Mouse (Mus musculus): Measurements from ENCODE around the gene Atoh7.
"Not testable (repeated sequence)": the region's sequence is repeated elsewhere in the genome, so short reads cannot be mapped to it uniquely, and the experiment has no call there.

Gene Atoh7

GRCm38 (mm10) chr10:63099521-63099920 lies at the start of gene Atoh7:
Gene Atoh7 (plus strand): TSS chr10:63099651.
- DNase-seq (ENCODE audit: inconsistent age in 2 of 2, low spot score in 1 of 2): no peak

GRCm38 (mm10) chr10:63051267-63051666 lies 48.2 kb upstream of the Atoh7 start:
- no peak for DNase-seq (ENCODE audit: inconsistent age in 2 of 2, low spot score in 1 of 2)

DNA sequence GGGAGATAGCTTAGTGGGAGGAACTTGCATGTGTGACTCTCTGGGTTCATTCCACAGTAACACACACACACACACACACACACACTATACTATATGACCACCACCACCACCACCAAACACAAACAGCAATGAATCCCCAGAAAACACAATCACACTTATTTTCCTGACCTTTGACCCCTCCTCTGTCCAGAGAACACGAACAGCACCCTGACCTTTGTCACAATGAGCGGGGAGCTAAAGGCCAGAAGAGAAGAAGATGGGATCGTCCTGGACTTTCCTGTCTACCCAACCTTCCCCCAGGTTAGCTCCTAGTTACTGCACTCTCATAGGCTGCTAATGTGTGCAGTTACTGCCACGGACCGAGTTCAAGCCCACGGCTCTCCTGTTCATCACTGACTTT lies 47.4 kb upstream of the Atoh7 start:
- DNase-seq (ENCODE audit: inconsistent age in 2 of 2, low spot score in 1 of 2): no peak

DNA sequence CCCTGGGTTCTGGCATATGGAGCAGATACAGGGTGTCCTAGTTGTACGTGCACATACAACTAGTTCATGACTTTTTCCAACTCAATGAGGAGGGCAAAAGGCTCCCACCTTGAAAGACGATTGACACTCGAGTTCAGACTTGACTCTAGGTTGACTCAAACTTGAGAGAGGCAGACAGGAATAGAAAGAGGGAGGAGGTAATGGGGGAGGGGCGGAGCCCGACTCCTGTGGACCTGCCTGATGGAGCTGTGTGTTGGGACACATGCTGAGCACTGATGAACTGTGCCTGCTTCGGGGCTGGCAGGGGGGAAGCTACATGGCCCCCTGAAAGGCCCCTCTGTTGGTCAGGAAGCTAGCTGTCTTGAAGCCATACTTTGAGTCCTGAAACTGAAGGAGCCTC lies 46.4 kb upstream of the Atoh7 start:
- DNase-seq (ENCODE audit: inconsistent age in 2 of 2, low spot score in 1 of 2): peak in 1 of 2 experiments; percentile 36

DNA sequence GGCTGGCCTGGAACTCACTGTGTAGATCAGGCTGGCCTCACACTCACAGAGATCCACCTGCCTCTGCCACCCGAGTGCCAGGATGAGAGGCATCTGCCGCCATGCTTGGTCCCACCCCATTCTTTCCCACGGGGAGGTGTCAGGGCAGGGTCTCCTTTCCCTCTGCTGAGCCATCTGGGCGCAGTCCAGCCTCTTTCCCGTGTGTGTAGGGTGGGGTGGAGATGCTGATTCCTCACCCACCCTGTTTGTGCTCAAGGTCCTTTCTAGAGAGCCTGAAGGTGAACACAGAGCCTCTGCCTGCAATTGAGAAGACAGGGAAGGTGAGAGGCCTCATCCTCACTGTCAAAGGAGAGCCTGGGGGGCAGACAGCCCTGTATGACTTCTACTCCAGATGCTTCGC lies 45.4 kb upstream of the Atoh7 start:
- DNase-seq (ENCODE audit: inconsistent age in 2 of 2, low spot score in 1 of 2): not testable (repeated sequence)

DNA sequence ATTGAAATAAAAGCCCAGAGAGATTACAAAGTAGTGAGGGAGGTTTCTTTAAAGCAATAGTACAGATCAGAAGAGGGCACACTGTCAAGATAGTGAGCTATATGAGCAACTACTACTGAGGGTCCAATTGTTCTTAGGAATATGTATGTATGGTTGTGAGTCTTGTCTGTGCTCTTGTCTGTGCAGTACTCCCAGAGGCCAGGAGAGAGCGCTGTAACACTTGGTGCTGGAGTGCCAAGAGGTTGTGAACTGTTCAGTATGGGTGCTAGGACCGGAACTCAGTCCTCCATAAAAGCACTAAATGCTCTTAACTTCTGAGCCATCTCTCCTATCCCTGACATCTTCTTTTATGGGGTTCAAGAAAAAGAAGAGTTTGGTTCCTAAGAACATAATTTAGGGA lies 44.9 kb upstream of the Atoh7 start:
- no peak for DNase-seq (ENCODE audit: inconsistent age in 2 of 2, low spot score in 1 of 2)

DNA sequence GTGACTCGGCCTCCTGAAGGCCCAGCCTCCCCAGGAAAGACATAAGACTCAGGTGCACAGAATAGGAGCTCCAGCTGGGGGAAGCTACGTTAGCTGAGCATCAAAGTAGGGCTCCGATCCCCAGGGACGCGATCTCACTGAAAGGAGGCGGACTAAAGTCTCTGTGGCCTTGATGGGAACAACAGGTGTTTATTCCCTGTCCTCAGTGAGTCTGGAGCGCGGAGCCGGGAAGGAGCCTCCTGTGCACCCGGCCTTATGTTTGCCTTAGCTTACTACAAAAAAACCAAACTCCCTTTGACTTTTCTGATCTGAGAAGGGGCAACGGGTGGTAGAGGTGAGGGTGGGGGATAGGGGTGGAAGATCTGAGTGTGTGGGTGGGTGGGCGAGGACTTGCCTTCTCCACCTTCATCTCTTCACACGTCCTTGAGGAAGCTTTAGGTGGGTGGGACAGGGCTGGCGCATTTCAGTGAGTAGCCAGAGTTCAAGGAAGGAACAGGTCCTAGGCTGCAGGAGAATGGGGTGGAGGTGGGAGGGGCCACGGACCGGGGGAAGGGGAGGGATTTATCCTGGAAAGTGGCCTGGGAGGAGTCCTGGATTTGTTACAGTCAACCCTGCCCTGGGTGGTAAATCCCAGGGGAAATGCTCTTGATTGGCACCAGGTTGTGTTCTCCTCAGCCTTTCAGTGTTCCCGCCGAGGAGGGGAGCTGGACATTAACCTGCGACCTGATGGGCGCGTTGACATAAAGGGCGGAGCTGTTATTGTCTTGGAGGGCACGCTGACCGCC lies 42.3 kb upstream of the Atoh7 start:
- peak; percentile 38 to 73 for DNase-seq (ENCODE audit: inconsistent age in 2 of 2, low spot score in 1 of 2)

GRCm38 (mm10) chr10:63059862-63060261 lies 39.6 kb upstream of the Atoh7 start, which contains the start of gene Pbld1:
Gene Pbld1 (plus strand): TSS chr10:63060162.
- DNase-seq (ENCODE audit: inconsistent age in 2 of 2, low spot score in 1 of 2): no peak

GRCm38 (mm10) chr10:63060406-63060805 lies 39.0 kb upstream of the Atoh7 start:
- peak; percentile 42 to 81 for DNase-seq (ENCODE audit: inconsistent age in 2 of 2, low spot score in 1 of 2)

DNA sequence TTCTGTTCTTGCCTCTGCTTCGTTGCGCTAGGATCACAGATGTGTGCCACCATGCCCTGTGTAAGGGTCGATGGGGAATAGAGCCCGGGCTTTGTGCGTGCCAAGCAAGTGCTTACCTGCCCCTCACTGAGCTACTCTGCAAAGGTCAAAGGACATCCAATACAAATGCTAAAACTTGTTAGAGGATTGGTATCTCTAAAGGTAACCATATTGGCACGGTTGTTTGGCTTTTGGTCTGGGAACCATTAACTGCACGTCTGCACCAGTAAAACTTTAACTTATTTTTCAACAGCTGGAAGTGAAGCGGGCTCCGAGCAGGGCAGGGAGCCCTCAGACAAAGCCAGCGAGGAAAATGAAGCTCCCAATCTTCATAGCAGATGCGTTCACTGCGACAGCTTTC lies 38.2 kb upstream of the Atoh7 start:
- DNase-seq (ENCODE audit: inconsistent age in 2 of 2, low spot score in 1 of 2): no peak

DNA sequence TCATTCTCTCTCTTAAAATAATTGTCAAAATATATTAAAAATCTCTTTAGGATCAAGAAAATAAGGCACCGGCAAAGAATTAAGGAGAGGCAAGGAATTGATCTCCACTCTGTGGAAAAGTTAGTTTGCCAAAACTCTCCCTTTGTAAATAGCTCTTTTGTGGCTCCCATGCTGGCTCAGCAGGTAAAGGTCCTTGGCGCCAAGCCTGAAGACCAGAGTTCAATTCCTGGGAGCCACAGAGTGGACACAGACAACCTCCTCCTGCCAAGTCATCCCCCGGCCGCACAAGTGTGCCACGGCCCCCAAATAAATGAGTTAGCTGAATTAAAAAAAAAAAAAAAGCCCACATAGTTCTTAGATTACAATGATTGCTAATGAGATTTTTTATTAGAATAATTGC lies 36.8 kb upstream of the Atoh7 start:
- no peak for DNase-seq (ENCODE audit: inconsistent age in 2 of 2, low spot score in 1 of 2)

- no peak for DNase-seq (ENCODE audit: inconsistent age in 2 of 2, low spot score in 1 of 2)
Observed at GRCm38 (mm10) chr10:63063365-63063764, 36.1 kb upstream of the Atoh7 start.

DNA sequence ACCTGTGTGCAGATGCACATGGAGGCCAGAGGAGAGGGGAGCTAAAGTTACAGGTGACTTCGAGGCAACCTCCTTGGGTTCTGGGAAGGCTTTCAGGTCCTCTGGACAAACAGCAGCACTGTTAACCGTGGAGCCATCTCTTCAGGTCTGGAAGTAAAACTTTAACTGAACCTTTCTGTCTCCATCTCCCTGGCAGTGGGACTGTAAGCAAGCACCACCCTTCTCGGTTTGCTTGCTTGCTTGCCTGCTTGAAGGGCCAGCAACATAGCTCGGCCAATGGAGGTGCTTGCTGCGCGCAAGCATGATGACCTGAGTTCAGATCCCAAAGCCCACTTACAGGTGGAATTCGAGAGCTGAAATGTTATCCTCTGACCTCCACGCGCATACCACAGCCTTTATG lies 34.9 kb upstream of the Atoh7 start:
- DNase-seq (ENCODE audit: inconsistent age in 2 of 2, low spot score in 1 of 2): no peak

DNA sequence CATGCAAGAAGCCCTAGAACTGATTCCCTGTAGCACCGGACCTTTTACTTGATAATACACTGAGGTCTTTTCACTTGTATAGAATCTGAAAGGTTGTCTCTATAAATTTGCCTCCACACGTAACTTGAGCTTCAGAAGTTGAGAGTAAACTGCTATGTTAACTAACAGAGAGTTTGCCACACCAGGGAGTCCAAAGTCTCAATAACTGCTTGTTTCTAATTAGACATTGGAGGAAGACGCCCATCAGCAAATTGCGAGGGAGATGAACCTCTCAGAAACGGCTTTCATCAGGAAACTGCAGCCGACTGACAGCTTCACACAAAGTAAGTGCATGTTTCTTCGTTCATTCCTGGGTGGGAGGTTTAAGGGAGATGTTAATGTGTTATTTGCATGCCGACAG lies 33.9 kb upstream of the Atoh7 start:
- DNase-seq (ENCODE audit: inconsistent age in 2 of 2, low spot score in 1 of 2): no peak

DNA sequence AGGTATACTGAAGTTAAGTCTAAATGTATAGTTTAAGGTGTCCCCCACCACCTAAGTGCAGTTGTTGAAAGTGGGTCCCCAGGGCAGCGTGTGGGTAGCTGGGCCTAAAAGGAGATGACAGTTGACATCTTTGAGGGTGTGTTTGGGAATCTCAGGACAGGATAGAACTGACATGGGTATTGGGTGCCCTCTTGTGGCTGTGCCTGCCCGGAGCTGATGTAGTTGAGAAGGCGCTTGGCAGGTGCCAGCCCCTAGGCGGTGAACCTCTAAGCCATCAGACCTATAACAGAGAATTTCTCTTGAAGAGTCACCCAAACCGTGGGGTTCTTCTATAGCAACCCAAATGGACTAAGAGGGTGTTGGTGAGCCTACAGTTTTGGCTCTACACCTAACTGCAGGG lies 33.5 kb upstream of the Atoh7 start:
- DNase-seq (ENCODE audit: inconsistent age in 2 of 2, low spot score in 1 of 2): peak; percentile 82 to 92

GRCm38 (mm10) chr10:63086304-63086703 lies 13.1 kb upstream of the Atoh7 start:
- peak in 1 of 2 experiments; percentile 31 for DNase-seq (ENCODE audit: inconsistent age in 2 of 2, low spot score in 1 of 2)

- DNase-seq (ENCODE audit: inconsistent age in 2 of 2, low spot score in 1 of 2): no peak
Observed at GRCm38 (mm10) chr10:63089103-63089757, 10.2 kb upstream of the Atoh7 start.

DNA sequence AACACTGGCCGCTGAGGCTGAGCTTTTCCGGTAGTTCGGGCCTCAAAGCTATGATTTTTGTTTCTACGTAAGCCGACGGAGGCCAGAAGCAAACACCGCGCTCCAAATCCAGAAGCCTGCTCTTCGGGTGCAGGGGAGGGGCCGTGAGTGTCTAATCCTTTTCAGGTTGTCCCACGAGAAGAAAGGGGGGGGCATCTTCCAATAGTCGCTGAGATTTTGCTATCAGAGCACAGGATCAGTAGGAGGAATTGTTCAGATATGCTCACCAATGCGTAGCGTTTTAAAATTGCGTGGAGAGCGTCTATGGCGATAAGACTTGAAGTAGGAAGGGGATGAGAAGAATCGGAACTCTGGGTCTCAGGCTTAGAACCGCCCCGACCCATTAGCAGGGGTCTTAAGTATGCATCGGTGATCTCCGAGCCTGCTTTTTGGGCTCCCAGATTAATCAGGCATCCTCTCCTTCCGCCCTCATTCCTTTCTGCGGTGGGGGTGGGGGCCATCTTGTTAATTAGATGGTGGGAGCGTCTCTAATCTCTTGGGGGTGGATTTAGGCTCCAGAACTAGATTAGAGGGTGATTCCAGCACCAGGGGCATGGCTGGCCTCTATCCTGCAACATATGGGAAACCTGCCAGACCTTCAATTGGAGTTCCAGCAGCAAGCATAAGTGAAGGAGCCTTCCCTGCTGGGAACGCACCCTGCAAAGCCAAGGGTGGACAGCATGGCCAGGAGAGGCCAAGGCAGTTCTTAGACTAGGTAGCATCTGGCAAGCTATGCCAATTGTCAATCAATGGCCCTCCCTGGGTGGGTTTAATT lies 9.5 kb upstream of the Atoh7 start:
- DNase-seq (ENCODE audit: inconsistent age in 2 of 2, low spot score in 1 of 2): peak in 1 of 2 experiments; percentile 40

DNA sequence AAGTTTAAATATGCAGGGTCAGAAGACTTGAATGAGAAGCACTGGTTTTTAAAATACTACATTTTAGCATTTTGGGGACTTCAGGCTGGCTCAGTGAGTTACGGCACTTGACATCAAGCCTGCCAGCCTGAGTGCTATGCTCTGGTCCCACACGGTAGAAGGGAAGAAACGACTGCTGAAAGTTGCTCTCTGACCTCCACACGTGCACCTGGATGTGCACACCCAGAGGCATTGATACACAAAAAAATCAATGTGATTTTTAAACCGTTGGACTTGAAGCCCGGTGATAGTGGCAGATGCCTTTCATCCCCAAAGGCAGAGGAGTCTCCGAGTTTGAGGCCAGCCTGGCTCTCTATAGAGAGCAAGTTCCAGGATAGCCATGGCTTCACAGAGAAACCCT lies 7.5 kb upstream of the Atoh7 start:
- no peak for DNase-seq (ENCODE audit: inconsistent age in 2 of 2, low spot score in 1 of 2)

DNA sequence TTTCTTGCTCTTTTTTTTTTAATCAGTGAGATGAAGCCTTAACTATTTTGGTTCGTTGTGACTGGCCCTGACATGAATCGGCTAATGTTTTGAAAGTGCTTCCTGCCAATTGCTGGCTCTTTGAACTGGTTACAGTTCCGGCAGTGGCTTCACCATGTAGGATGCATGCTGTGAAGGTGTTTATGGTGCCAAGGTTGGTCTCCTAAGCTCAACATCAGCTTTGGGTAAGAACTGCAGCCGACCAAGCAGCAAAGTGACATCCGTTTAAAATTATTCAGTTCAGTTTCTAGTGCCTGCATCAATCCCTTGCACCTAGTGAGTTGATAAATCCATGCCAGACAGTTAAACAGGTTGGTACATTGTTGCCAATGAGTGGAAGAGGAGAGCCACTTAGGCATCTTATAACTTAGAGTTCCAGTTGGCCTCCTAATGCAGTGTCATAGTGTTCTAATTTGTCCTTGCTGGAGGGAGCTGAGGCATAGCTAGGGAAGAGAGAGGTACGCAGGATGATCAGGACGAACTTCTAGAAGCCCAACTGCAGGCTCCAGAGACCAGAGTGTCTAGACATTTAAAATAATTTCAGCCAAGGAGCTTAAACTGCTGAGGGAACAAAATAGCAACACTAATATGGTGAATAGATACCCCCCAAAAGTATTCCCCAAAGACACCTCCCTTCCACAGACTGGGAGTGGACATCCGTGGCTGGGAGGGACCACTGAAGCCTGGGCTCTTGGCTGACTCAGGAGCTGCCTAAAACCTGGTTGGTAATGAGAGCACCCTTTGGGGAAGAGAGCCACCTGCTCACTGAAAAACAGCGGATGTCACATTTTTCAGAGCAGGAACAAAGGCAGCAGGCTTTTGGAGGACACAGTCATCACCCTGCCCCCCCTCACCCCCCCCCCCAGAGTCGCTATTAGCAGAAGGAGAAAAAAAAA lies 6.6 kb upstream of the Atoh7 start:
- DNase-seq (ENCODE audit: inconsistent age in 2 of 2, low spot score in 1 of 2): no peak

- DNase-seq (ENCODE audit: inconsistent age in 2 of 2, low spot score in 1 of 2): no peak
Observed at GRCm38 (mm10) chr10:63096757-63097156, 2.7 kb upstream of the Atoh7 start.

Data from adrenal gland, adult (tissue).